Mouse (Mus musculus): ENCODE data around the gene Mrtfb. TPM values are rescaled to one million over a fixed set of nuclear protein-coding genes. Genes with fewer than 3 reads are reported as not detected.
A peak's percentile ranks its signal among the peaks of the same experiment; 100 is the strongest.

Mrtfb gene
- polyA plus RNA-seq (2012; rRNA removed) (1.1 TPM in 2 replicates), polyA plus RNA-seq (2014; fragmentation: Nextera tagmentation; extraction: Ambion mirVana) (2.9 and 3.3 TPM in 2 replicates)

- WGBS (ENCODE audit: insufficient replicate concordance): 2% methylated on average over 53 of the region's 56 CpGs
- ATAC-seq (ENCODE audit: insufficient read depth): peak; percentile 88
- no peaks in the 10 kb centered on the region for H3K9me3 ChIP-seq (ENCODE audit: control insufficient read depth, low read length)
Measured at GRCm38 (mm10) chr16:13255855-13256635, at the start of gene Mrtfb. Mrtfb (plus strand) TSS chr16:13256481.

GRCm38 (mm10) chr16:13207649-13208048 lies 48.6 kb upstream of the Mrtfb start:
- H3K36me3 ChIP-seq (replicated peaks; ENCODE audit: control insufficient read depth, insufficient read depth, low read depth): no peaks in the 10 kb centered on the region
- DNase-seq (ENCODE audit: low read depth in 3 of 3, low spot score in 3 of 3) (no peak), ATAC-seq (ENCODE audit: insufficient read depth) (no peak)
- H3K27me3 ChIP-seq (ENCODE audit: control insufficient read depth, insufficient read depth, low read length): no peaks in the 10 kb centered on the region
- H3K9me3 ChIP-seq (ENCODE audit: control insufficient read depth, low read length): no peaks in the 10 kb centered on the region
- 56% methylated on average over 5 of the region's 5 CpGs for WGBS (ENCODE audit: insufficient replicate concordance)
- H3K4me3 ChIP-seq (ENCODE audit: insufficient read depth in 1 of 2, low read depth in 2 of 2, low read length in 2 of 2): no peak overlapping the region
- peaks cover 0 to 12% of the 10 kb centered on the region in 2 experiments; a peak in 1 of 4 replicates for H3K4me1 ChIP-seq (replicated peaks; ENCODE audit: control insufficient read depth in 2 of 2, insufficient read depth in 2 of 2, low read length in 1 of 2)
- H3K27ac ChIP-seq: no peak overlapping the region
- H3K4me2 ChIP-seq (ENCODE audit: low read depth): no peak overlapping the region
- H3K9ac ChIP-seq (replicated peaks): no peak overlapping the region
- TF ChIP-seq EP300 (IDR thresholded peaks at IDR 0.05; ENCODE audit: low read depth) (no peak), CTCF (IDR thresholded peaks at IDR 0.05; ENCODE audit: low read depth) (no peak)

More at GRCm38 (mm10) chr16:13255855-13256635, at the start of gene Mrtfb:
- Histone ChIP-seq H3K27ac (no peak within 1 kb of the TSS), H3K4me1 (replicated peaks; ENCODE audit: control insufficient read depth in 2 of 2, insufficient read depth in 2 of 2, low read length in 1 of 2) (peaks cover 0 to 2% of the 10 kb centered on the region in 2 experiments; a peak in 1 of 4 replicates), H3K27me3 (ENCODE audit: control insufficient read depth, insufficient read depth, low read length) (peaks cover 4% of the 10 kb centered on the region; the same call in 1 of the 2 replicates), H3K4me2 (ENCODE audit: low read depth) (peak within 1 kb of the TSS; percentile 71), H3K9ac (replicated peaks) (peak within 1 kb of the TSS; percentile 72), H3K4me3 (ENCODE audit: insufficient read depth in 1 of 2, low read depth in 2 of 2, low read length in 2 of 2) (peak within 1 kb of the TSS; percentile 62 to 86), H3K36me3 (replicated peaks; ENCODE audit: control insufficient read depth, insufficient read depth, low read depth) (no peaks in the 10 kb centered on the region)
- peak; percentile 62 to 68 (median 66) for DNase-seq (ENCODE audit: low read depth in 3 of 3, low spot score in 3 of 3)
- no peak for TF ChIP-seq EP300 (IDR thresholded peaks at IDR 0.05; ENCODE audit: low read depth)
- no peak for TF ChIP-seq CTCF (IDR thresholded peaks at IDR 0.05; ENCODE audit: low read depth)

GRCm38 (mm10) chr16:13208087-13208486 lies 48.2 kb upstream of the Mrtfb start:
- 43% methylated on average over 3 of the region's 3 CpGs for WGBS (ENCODE audit: insufficient replicate concordance)
- no peak for DNase-seq (ENCODE audit: low read depth in 3 of 3, low spot score in 3 of 3)
- H3K27me3 ChIP-seq (ENCODE audit: control insufficient read depth, insufficient read depth, low read length): no peaks in the 10 kb centered on the region
- no peaks in the 10 kb centered on the region for H3K36me3 ChIP-seq (replicated peaks; ENCODE audit: control insufficient read depth, insufficient read depth, low read depth)
- no peak overlapping the region for H3K9ac ChIP-seq (replicated peaks)
- H3K27ac ChIP-seq: no peak overlapping the region
- H3K4me2 ChIP-seq (ENCODE audit: low read depth): no peak overlapping the region
- no peaks in the 10 kb centered on the region for H3K9me3 ChIP-seq (ENCODE audit: control insufficient read depth, low read length)
- no peak overlapping the region for H3K4me3 ChIP-seq (ENCODE audit: insufficient read depth in 1 of 2, low read depth in 2 of 2, low read length in 2 of 2)
- TF ChIP-seq EP300 (IDR thresholded peaks at IDR 0.05; ENCODE audit: low read depth) (no peak), CTCF (IDR thresholded peaks at IDR 0.05; ENCODE audit: low read depth) (no peak)
- ATAC-seq (ENCODE audit: insufficient read depth): no peak
- H3K4me1 ChIP-seq (replicated peaks; ENCODE audit: control insufficient read depth in 2 of 2, insufficient read depth in 2 of 2, low read length in 1 of 2): peaks cover 0 to 12% of the 10 kb centered on the region in 2 experiments; a peak in 1 of 4 replicates

GRCm38 (mm10) chr16:13212781-13213180 lies 43.5 kb upstream of the Mrtfb start:
- 48% methylated on average over 4 of the region's 4 CpGs for WGBS (ENCODE audit: insufficient replicate concordance)
- H3K4me3 ChIP-seq (ENCODE audit: insufficient read depth in 1 of 2, low read depth in 2 of 2, low read length in 2 of 2): no peak overlapping the region
- no peaks in the 10 kb centered on the region for H3K9me3 ChIP-seq (ENCODE audit: control insufficient read depth, low read length)
- DNase-seq (ENCODE audit: low read depth in 3 of 3, low spot score in 3 of 3): no peak
- TF ChIP-seq EP300 (IDR thresholded peaks at IDR 0.05; ENCODE audit: low read depth): no peak
- TF ChIP-seq CTCF (IDR thresholded peaks at IDR 0.05; ENCODE audit: low read depth): no peak
- H3K27ac ChIP-seq: no peak overlapping the region
- H3K27me3 ChIP-seq (ENCODE audit: control insufficient read depth, insufficient read depth, low read length): no peaks in the 10 kb centered on the region
- no peak overlapping the region for H3K4me2 ChIP-seq (ENCODE audit: low read depth)
- H3K36me3 ChIP-seq (replicated peaks; ENCODE audit: control insufficient read depth, insufficient read depth, low read depth): no peaks in the 10 kb centered on the region
- no peak overlapping the region for H3K9ac ChIP-seq (replicated peaks)
- H3K4me1 ChIP-seq (replicated peaks; ENCODE audit: control insufficient read depth in 2 of 2, insufficient read depth in 2 of 2, low read length in 1 of 2): no peaks in the 10 kb centered on the region
- no peak for ATAC-seq (ENCODE audit: insufficient read depth)
